Mouse (Mus musculus): Measurements from ENCODE around the gene Spock3.

GRCm38 (mm10) chr8:62950709-62951108, at the start of gene Spock3:
- TF ChIP-seq CTCF (IDR thresholded peaks at IDR 0.05; ENCODE audit: insufficient read depth, low read length) (no peak), POLR2A (IDR thresholded peaks at IDR 0.05; ENCODE audit: borderline replicate concordance, extremely low read depth, low read depth, low read length) (no peak)

All from lung, adult 2 months (tissue).